Mouse (Mus musculus) myocyte (in vitro differentiated cells): ENCODE measurements around the gene Lyplal1.

Experiments used
- CEBPB ChIP-seq: IDR thresholded peaks from 2 replicates; pipeline ENCODE4 v1.6.1; 2011; ENCODE audit warnings: mild to moderate bottlenecking, moderate library complexity; ENCODE audit not compliant: poor library complexity, insufficient read depth, severe bottlenecking
- E2F4 ChIP-seq: IDR thresholded peaks from one replicate; pipeline ENCODE4 v1.6.1; 2011; ENCODE audit warnings: mild to moderate bottlenecking, control low read depth, moderate library complexity; ENCODE audit not compliant: insufficient read depth
- MAX ChIP-seq: IDR thresholded peaks from one replicate; pipeline ENCODE4 v1.6.1; 2011; ENCODE audit warnings: low read depth, mild to moderate bottlenecking, control low read depth
- MYOG ChIP-seq, 3 experiments: IDR thresholded peaks; one replicate each; pipeline ENCODE4 v1.6.1; 2011; ENCODE audit warnings: control low read depth in 2 of 3, low read depth in 2 of 3, mild to moderate bottlenecking in 2 of 3; ENCODE audit not compliant: insufficient read length in 2 of 3, control insufficient read depth in 1 of 3, insufficient read depth in 1 of 3
- POLR2A ChIP-seq: IDR thresholded peaks from one replicate; pipeline ENCODE4 v1.6.1; 2011; ENCODE audit warnings: low read depth, mild to moderate bottlenecking, control low read depth, moderate library complexity; ENCODE audit not compliant: insufficient read length
- REST ChIP-seq: IDR thresholded peaks from one replicate; pipeline ENCODE4 v1.6.1; 2011; ENCODE audit warnings: mild to moderate bottlenecking, control low read depth, moderate library complexity; ENCODE audit not compliant: insufficient read depth, insufficient read length
- TCF3 ChIP-seq: IDR thresholded peaks from one replicate; pipeline ENCODE4 v1.6.1; 2011; ENCODE audit warnings: low read depth, control low read depth; ENCODE audit not compliant: insufficient read length
- USF1 ChIP-seq: IDR thresholded peaks from one replicate; pipeline ENCODE4 v1.6.1; 2011; ENCODE audit warnings: low read depth, mild to moderate bottlenecking, control low read depth, moderate library complexity

DNA sequence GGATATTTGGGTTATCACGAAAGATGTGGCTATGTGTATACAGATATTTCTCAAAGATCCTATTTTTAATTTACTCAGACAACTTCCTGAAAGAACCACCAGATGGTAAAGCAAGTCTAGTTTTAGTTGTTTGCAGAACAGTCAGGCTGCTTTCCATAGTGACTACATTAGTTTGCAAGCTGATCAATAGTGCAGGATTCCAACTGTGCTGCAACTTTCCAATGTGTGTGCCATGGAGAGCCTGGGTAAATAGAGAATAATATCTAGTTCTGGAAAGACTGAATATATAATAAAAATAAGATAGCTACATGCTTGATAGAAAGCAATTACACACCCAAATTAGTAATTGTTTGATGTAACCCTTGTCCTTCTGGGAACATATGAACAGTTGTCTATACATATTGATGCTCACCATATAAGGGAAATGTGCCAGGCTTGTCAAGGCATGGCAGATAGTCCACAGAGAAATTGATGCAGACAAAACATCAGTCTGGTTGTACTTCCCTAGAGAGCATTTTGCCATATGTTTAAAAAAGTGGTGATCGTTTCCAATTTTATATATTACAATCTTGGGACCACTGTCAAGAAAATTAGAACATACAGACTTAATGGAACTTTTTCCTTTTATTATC is 50.7 kb downstream of the Lyplal1 start:
- TF ChIP-seq USF1 = no peak
- TF ChIP-seq MAX = no peak
- TF ChIP-seq POLR2A = no peak
- TF ChIP-seq TCF3 = no peak
- no peak for TF ChIP-seq E2F4
- no peak for TF ChIP-seq MYOG (IDR thresholded peaks at IDR 0.05; ENCODE audit: control insufficient read depth in 1 of 3, insufficient read depth in 1 of 3, insufficient read length in 2 of 3, low read depth in 2 of 3)
- TF ChIP-seq REST = no peak
- TF ChIP-seq CEBPB = no peak
